Mouse (Mus musculus) intestine, embryonic 14.5 days (tissue): ENCODE results near the gene Fxyd6. TPM values are rescaled to one million over a fixed set of nuclear protein-coding genes. Genes with fewer than 3 reads are reported as not detected.

Experiments
- ATAC-seq: fragments of 200-750 bp; cut with Nextera tagmentation; replicated peaks from 2 replicates; pipeline ENCODE4 v1.8.0; 2017; ENCODE audit warnings: low read depth, moderate number of reproducible peaks, moderate TSS enrichment, moderate library complexity; ENCODE audit not compliant: low FRiP score, low TSS enrichment
- DNase-seq: peaks from one replicate; pipeline ENCODE4 v3.0.0-alpha.2; 2018; ENCODE audit warnings: low spot score
- H3K27ac ChIP-seq: fragments of 300-500 bp; sonication (generic); 2 replicates; pipeline ENCODE4 v1.5.1; 2014; ENCODE audit warnings: low read depth, mild to moderate bottlenecking, control low read depth
- H3K27me3 ChIP-seq: fragments of 300-500 bp; sonication (generic); replicated peaks from 2 replicates; pipeline ENCODE4 v1.6.1; 2014; ENCODE audit warnings: low read length, control low read depth; ENCODE audit not compliant: control insufficient read depth, insufficient read depth
- H3K36me3 ChIP-seq: fragments of 300-500 bp; sonication (generic); 2 replicates; pipeline ENCODE4 v1.6.1; 2014; ENCODE audit warnings: low read length, control low read depth; ENCODE audit not compliant: control insufficient read depth, insufficient read depth
- H3K4me1 ChIP-seq: fragments of 300-500 bp; sonication (generic); replicated peaks from 2 replicates; pipeline ENCODE4 v1.6.1; 2014; ENCODE audit warnings: low read length, control low read depth, mixed read lengths; ENCODE audit not compliant: control insufficient read depth, insufficient read depth
- H3K4me2 ChIP-seq: fragments of 300-500 bp; sonication (generic); 2 replicates; pipeline ENCODE4 v1.6.1; 2014; ENCODE audit warnings: low read length
- H3K4me3 ChIP-seq: fragments of 300-500 bp; sonication (generic); 2 replicates; pipeline ENCODE4 v1.5.1; 2014; ENCODE audit warnings: low read depth, low read length, control low read depth, mixed read lengths
- H3K9ac ChIP-seq: fragments of 300-500 bp; sonication (generic); 2 replicates; pipeline ENCODE4 v1.6.1; 2014; ENCODE audit warnings: mild to moderate bottlenecking, low read length
- H3K9me3 ChIP-seq: fragments of 300-500 bp; sonication (generic); 2 replicates; pipeline ENCODE4 v1.6.1; 2016; ENCODE audit warnings: low read length, control low read depth; ENCODE audit not compliant: control insufficient read depth
- WGBS: fragments of 180-500 bp; shearing (Covaris S2); extraction: QIAGEN DNeasy Blood & Tissue Kit; methylation state at CpG from one replicate; pipeline ENCODE4 v1.1.7; 2014; 5-methylcytosine and 5-hydroxymethylcytosine counted together
- polyA plus RNA-seq: library from polyadenylated mRNA; unstranded; fragments of >200 nt; fragmentation: Nextera tagmentation; extraction: Ambion mirVana; gene quantifications from 2 replicates; pipeline ENCODE4 v1.2.1, GENCODE M21; 2014

Gene Fxyd6
- 67.3 and 76.0 TPM in 2 replicates for polyA plus RNA-seq

DNA sequence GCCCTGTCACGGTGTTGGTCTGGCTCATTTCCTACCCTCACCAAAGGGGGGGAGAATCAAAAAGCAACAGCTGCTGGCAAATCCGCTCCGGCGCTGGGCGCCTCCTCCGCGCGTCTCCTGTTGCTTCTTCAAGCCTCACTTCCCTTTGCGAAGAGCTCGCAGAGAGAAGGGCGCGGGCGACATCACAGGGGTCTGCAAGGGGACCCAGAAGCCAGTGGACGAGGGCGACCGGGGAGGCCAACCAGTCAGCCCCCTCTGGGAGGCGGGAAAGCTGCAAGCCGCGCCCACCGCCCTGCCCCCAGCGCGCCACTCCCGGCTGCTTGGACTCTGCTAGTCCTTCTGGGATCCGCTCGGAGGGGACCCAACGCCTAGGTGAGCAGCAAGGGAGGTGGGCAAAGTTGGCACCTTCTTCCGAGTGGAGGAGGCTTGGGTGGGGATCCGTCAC is at the start of gene Fxyd6:
Gene Fxyd6 (plus strand): TSS at position 69 of the 445 bp plus-strand sequence.
- peak within 1 kb of the TSS; percentile 66 for H3K27ac ChIP-seq
- peak; percentile 85 for DNase-seq

DNA sequence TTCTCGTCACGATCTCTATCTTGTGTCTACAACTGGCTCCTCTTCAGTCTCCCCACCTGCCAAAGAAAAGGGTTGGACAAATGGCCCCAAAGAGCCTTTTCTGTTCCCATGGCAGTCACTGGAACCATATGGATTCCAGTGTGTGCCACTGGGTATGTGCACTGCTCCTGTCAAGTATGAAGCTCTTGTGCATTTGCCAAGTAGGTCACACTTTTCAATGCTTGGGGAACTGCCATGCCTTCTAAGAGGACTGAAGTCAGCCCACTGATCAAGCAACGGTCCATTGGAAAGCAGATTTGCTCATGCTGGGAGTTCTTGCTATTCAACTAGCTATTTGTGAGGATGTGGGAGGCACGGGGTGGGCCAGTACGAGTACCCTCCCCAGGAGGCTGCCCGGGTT is 48.5 kb upstream of the Fxyd6 start:
- no peaks in the 10 kb centered on the region for H3K4me1 ChIP-seq
- peaks cover 3% of the 10 kb centered on the region; the same call in 1 of the 2 replicates for H3K27me3 ChIP-seq
- H3K9me3 ChIP-seq = no peaks in the 10 kb centered on the region
- H3K36me3 ChIP-seq = no peaks in the 10 kb centered on the region
- no peak overlapping the region for H3K27ac ChIP-seq
- DNase-seq (no peak), ATAC-seq (no peak)
- no peak overlapping the region for H3K4me2 ChIP-seq
- no peak overlapping the region for H3K4me3 ChIP-seq
- no peak overlapping the region for H3K9ac ChIP-seq
- whole genome bisulfite sequencing = 87% methylated on average over 6 of the region's 6 CpGs

More for the DNA sequence above, at the start of gene Fxyd6:
- H3K4me2 ChIP-seq = peak within 1 kb of the TSS; percentile 68
- no peaks in the 10 kb centered on the region for H3K36me3 ChIP-seq
- no peaks in the 10 kb centered on the region; the same call in 1 of the 2 replicates for H3K27me3 ChIP-seq
- ATAC-seq = peak; percentile 58; the same call in 1 of the 2 replicates
- H3K4me3 ChIP-seq = peak within 1 kb of the TSS; percentile 62
- peak within 1 kb of the TSS; percentile 61 for H3K9ac ChIP-seq
- peaks cover 17% of the 10 kb centered on the region for H3K4me1 ChIP-seq
- H3K9me3 ChIP-seq = no peaks in the 10 kb centered on the region
- WGBS = 0% methylated on average over 25 of the region's 28 CpGs

DNA sequence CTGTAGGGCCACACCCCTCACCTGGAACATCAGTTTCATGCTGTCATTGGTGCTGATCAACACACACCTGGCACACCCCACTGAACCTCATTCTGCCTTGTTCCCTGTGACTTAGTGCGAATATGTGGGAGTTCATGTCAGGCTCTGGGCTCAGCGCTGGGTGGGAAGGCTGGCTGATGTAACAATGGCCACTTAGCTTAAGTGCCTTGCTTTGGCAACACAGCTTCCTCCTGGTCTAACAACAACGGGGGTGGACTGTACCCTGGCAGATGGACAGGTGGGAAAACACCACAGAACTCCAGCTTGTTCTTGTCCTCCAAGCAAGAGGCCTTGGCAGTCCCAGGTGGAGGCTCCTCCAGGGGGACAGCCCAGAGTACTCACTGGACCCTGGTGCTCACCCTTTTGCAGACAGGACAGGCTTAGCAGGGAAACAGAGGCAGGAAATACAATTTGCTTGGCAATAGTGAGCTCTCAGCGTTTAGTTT is 48.0 kb upstream of the Fxyd6 start:
- Histone ChIP-seq H3K27me3 (peaks cover 3% of the 10 kb centered on the region; the same call in 1 of the 2 replicates), H3K27ac (no peak overlapping the region), H3K4me1 (no peaks in the 10 kb centered on the region), H3K9ac (no peak overlapping the region), H3K4me2 (no peak overlapping the region), H3K9me3 (no peaks in the 10 kb centered on the region), H3K4me3 (no peak overlapping the region), H3K36me3 (no peaks in the 10 kb centered on the region)
- WGBS = 78% methylated on average over 4 of the region's 4 CpGs
- no peak for ATAC-seq
- no peak for DNase-seq

DNA sequence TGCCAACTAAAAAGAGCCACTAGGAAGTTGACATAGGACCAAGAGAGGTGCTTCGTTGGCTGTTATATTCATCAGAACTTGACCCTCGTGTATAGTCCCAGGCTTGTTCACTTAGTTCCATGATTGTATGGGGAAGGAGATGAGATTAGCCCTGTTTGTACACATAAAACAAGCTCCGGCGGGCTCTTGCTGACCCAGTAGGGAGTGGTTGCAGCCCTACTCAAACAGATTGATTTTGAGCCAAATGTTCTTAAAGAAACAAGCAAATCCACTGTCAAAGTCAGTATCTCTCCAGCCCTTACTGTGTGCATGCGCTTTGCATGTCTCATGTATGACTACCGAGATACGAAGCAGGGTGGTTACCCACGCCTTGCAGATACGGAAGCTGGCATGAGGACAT is 43.6 kb upstream of the Fxyd6 start:
- no peak overlapping the region for H3K4me3 ChIP-seq
- H3K27ac ChIP-seq = no peak overlapping the region
- no peaks in the 10 kb centered on the region for H3K9me3 ChIP-seq
- WGBS = 86% methylated on average over 9 of the region's 9 CpGs
- no peak overlapping the region for H3K4me2 ChIP-seq
- H3K9ac ChIP-seq = no peak overlapping the region
- H3K4me1 ChIP-seq = no peaks in the 10 kb centered on the region
- DNase-seq = no peak
- H3K36me3 ChIP-seq = no peaks in the 10 kb centered on the region
- H3K27me3 ChIP-seq = no peaks in the 10 kb centered on the region
- ATAC-seq = no peak

DNA sequence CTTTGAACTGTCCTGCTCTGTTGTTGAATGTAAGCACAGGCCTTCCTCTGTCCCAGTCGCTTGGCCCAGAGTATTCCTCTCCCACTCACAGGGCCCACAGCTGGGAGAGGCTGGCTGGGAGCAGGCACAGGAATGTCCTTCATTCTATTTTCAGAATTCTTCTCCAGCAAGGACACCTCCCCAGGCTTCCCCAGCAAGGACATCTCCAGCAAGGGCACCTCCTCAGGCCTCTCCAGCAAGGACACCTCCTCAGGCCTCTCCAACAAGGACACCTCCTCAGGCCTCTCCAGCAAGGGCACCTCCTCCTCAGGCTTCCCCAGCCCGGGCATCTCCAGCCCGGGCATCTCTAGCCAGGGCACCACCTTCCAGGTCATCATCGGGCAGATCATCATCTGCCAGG is 41.7 kb upstream of the Fxyd6 start:
- H3K9me3 ChIP-seq = no peaks in the 10 kb centered on the region
- no peaks in the 10 kb centered on the region for H3K27me3 ChIP-seq
- no peak overlapping the region for H3K27ac ChIP-seq
- no peaks in the 10 kb centered on the region for H3K36me3 ChIP-seq
- whole genome bisulfite sequencing = 87% methylated on average over 4 of the region's 4 CpGs
- H3K4me3 ChIP-seq = no peak overlapping the region
- no peak overlapping the region for H3K9ac ChIP-seq
- H3K4me2 ChIP-seq = no peak overlapping the region
- no peaks in the 10 kb centered on the region for H3K4me1 ChIP-seq
- ATAC-seq (no peak), DNase-seq (no peak)

DNA sequence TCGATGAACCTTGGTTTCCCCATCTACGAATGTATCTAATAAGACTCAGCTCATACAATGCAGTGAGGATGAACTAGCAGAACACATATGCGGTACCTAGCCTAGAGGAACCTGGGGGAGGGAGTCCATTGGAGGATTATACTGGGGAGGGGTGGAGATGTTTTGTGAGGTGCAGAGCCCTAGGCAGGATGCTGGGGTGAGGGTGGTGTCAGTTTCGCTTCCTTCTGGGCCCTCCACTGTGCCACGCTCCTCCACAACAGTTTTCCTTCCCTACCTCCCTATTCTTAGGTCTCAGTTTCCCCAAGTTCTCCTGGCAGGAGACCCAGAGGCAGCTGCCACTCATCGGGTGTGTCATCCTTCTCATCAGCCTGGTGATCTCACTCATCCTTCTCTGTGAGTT is 40.4 kb upstream of the Fxyd6 start:
- ATAC-seq (no peak), DNase-seq (no peak)
- no peaks in the 10 kb centered on the region for H3K4me1 ChIP-seq
- H3K4me3 ChIP-seq = no peak overlapping the region
- WGBS = 84% methylated on average over 6 of the region's 6 CpGs
- H3K9ac ChIP-seq = no peak overlapping the region
- H3K36me3 ChIP-seq = no peaks in the 10 kb centered on the region
- no peaks in the 10 kb centered on the region for H3K9me3 ChIP-seq
- H3K27me3 ChIP-seq = no peaks in the 10 kb centered on the region
- H3K4me2 ChIP-seq = no peak overlapping the region
- H3K27ac ChIP-seq = no peak overlapping the region

DNA sequence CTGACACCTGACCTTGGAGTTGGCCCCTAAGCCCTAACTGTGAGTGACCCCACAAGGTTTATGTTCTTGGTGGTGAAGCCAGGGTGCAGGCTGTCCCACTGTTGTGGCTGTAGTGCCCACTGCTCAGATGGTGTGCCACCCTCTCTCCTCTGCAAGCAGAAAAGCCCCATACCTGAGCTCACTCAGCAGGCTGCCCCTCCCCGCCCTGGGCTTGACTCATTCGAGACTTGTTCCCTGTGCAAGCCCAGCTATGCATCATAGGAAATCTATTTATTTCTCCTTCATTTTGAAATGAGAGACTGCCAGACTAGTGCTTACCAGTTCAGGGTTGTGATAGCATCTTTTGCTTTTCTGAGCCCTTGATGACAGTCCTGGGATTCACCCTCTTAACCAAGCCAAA is 32.6 kb upstream of the Fxyd6 start:
- H3K9me3 ChIP-seq = no peaks in the 10 kb centered on the region
- H3K4me3 ChIP-seq = no peak overlapping the region
- H3K27me3 ChIP-seq = no peaks in the 10 kb centered on the region
- H3K36me3 ChIP-seq = no peaks in the 10 kb centered on the region
- DNase-seq (no peak), ATAC-seq (no peak)
- no peak overlapping the region for H3K9ac ChIP-seq
- H3K4me1 ChIP-seq = no peaks in the 10 kb centered on the region
- 74% methylated on average over 2 of the region's 2 CpGs for WGBS
- no peak overlapping the region for H3K27ac ChIP-seq
- no peak overlapping the region for H3K4me2 ChIP-seq

DNA sequence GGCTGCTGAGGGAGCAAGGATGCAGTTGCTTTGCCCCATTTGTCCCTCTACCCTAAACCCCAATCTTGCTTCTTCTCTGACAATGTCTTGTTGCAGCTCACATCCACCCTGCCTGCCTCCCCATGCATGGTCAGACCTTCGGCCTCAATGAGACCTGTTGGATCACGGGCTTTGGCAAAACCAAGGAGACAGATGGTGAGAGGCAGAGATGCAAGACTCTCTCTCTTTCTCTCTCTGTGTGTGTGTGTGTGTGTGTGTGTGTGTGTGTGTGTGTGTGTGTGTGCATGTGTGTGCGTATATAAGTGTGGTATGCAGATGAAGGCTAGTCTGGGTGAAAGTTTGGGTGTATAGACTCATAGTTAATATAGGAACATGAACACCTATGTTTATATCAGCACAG is 26.9 kb upstream of the Fxyd6 start:
- Histone ChIP-seq H3K27ac (no peak overlapping the region), H3K4me1 (no peaks in the 10 kb centered on the region), H3K36me3 (no peaks in the 10 kb centered on the region), H3K9ac (no peak overlapping the region), H3K4me2 (no peak overlapping the region), H3K4me3 (no peak overlapping the region), H3K9me3 (no peaks in the 10 kb centered on the region), H3K27me3 (no peaks in the 10 kb centered on the region)
- DNase-seq (no peak), ATAC-seq (no peak)
- WGBS = 95% methylated on average over 3 of the region's 3 CpGs

DNA sequence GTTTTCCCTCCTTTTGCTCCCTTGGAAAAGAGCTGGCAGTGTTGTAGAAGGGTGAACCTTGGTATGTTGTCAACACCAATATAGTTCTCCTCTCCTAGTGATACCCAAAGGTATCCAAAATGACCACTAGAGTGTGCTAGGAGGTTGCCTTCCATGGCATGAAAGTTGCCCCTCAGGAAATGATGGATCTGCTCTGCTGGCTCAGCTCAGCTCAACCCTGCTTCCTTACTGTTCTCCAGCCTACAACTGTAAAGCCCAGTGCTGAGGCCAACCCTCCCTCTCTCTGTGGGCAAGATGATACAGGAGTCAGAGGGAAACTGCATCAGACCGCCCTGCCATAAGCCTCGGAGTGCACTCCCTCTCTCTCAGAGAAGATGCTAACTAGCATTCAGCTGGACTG is 24.5 kb upstream of the Fxyd6 start:
- H3K4me3 ChIP-seq = no peak overlapping the region
- no peak overlapping the region for H3K9ac ChIP-seq
- no peaks in the 10 kb centered on the region for H3K9me3 ChIP-seq
- no peak overlapping the region for H3K27ac ChIP-seq
- H3K36me3 ChIP-seq = no peaks in the 10 kb centered on the region
- ATAC-seq = no peak
- 63% methylated on average over 2 of the region's 2 CpGs for WGBS
- DNase-seq = no peak
- H3K4me2 ChIP-seq = no peak overlapping the region
- H3K27me3 ChIP-seq = no peaks in the 10 kb centered on the region
- H3K4me1 ChIP-seq = no peaks in the 10 kb centered on the region
